ENCODE assay signal across 13 mouse cellular contexts in genomic region chr10:7836902-7837301, GRCm38 (mm10). TPM values are rescaled to one million over a fixed set of nuclear protein-coding genes. Genes with fewer than 3 reads are reported as not detected.
"Had no signal": no experiment of that assay in that cellular context is flagged by ENCODE, and none has a peak within 500 bp of the region (broad histone marks: within the 10 kb centered on the region; RNA-seq: fewer than 3 reads in every experiment).

No protein-coding gene starts in this region.

- H3K27me3 ChIP-seq: liver, embryonic 15.5 days; stomach, embryonic 15.5 days had no signal

- H3K9ac ChIP-seq: kidney, embryonic 15.5 days; limb, embryonic 12.5 days; liver, embryonic 15.5 days; stomach, embryonic 15.5 days had no signal

- H3K4me3 ChIP-seq: kidney, embryonic 15.5 days; limb, embryonic 12.5 days; liver, embryonic 15.5 days; megakaryocyte, embryonic 14.5 days; stomach, embryonic 15.5 days had no signal

- H3K4me2 ChIP-seq: kidney, embryonic 15.5 days; limb, embryonic 12.5 days; liver, embryonic 15.5 days; midbrain, embryonic 11.5 days; stomach, embryonic 15.5 days had no signal

- ATAC-seq: midbrain, embryonic 16.5 days had no signal

- H3K9me3 ChIP-seq: kidney, embryonic 15.5 days; limb, embryonic 12.5 days; liver, embryonic 15.5 days; megakaryocyte, embryonic 14.5 days; stomach, embryonic 15.5 days had no signal

- H3K36me3 ChIP-seq: kidney, embryonic 15.5 days; limb, embryonic 12.5 days; liver, embryonic 15.5 days; stomach, embryonic 15.5 days had no signal

- H3K27ac ChIP-seq: kidney, embryonic 15.5 days; limb, embryonic 12.5 days; liver, embryonic 15.5 days; stomach, embryonic 15.5 days had no signal

- DNase-seq: kidney, adult 2 months; kidney, postnatal 36 days; layer of hippocampus, adult 9-11 months; liver; right cerebral cortex, postnatal 14 days; thymus, postnatal 36 days had no signal

RNA-seq across cellular contexts. Expression of gene Zc3h12d, which starts 4.6 kb away (rescaled TPM):
- polyA plus RNA-seq: midbrain, embryonic 11.5 days had no signal
